Mouse (Mus musculus): ENCODE measurements around the gene 2410004P03Rik.
"Not testable (repeated sequence)": the region's sequence is repeated elsewhere in the genome, so short reads cannot be mapped to it uniquely, and the experiment has no call there.

Gene 2410004P03Rik

GRCm38 (mm10) chr12:17021125-17021524 is 9.6 kb upstream of the 2410004P03Rik start:
- not testable (repeated sequence) for DNase-seq (ENCODE audit: low spot score)

- no peak for DNase-seq (ENCODE audit: low spot score)
Measured at GRCm38 (mm10) chr12:17018468-17018867, 6.9 kb upstream of the 2410004P03Rik start.

- DNase-seq (ENCODE audit: low spot score) = no peak
Measured at GRCm38 (mm10) chr12:17015711-17016110, 4.2 kb upstream of the 2410004P03Rik start.

GRCm38 (mm10) chr12:17012067-17012899 is 756 bp upstream of the 2410004P03Rik start:
- DNase-seq (ENCODE audit: low spot score) = no peak

- DNase-seq (ENCODE audit: low spot score) = no peak
Measured at GRCm38 (mm10) chr12:17009466-17009865, 2.1 kb downstream of the 2410004P03Rik start.

GRCm38 (mm10) chr12:17001211-17001610 is 10.3 kb downstream of the 2410004P03Rik start:
- DNase-seq (ENCODE audit: low spot score) = no peak

GRCm38 (mm10) chr12:17000628-17001027 is 10.9 kb downstream of the 2410004P03Rik start:
- no peak for DNase-seq (ENCODE audit: low spot score)

- DNase-seq (ENCODE audit: low spot score) = peak; percentile 58
Measured at GRCm38 (mm10) chr12:16999739-17000497, 11.6 kb downstream of the 2410004P03Rik start, which contains the start of gene Pqlc3. Gene Pqlc3, minus strand, starts transcription at chr12:17000408.

- no peak for DNase-seq (ENCODE audit: low spot score)
Measured at GRCm38 (mm10) chr12:16999146-16999545, 12.4 kb downstream of the 2410004P03Rik start.

GRCm38 (mm10) chr12:16996886-16997462 is 14.6 kb downstream of the 2410004P03Rik start:
- no peak for DNase-seq (ENCODE audit: low spot score)

- no peak for DNase-seq (ENCODE audit: low spot score)
Measured at GRCm38 (mm10) chr12:16996281-16996680, 15.2 kb downstream of the 2410004P03Rik start.

- DNase-seq (ENCODE audit: low spot score) = no peak
Measured at GRCm38 (mm10) chr12:16994291-16994690, 17.2 kb downstream of the 2410004P03Rik start.

- no peak for DNase-seq (ENCODE audit: low spot score)
Measured at GRCm38 (mm10) chr12:16992355-16992754, 19.2 kb downstream of the 2410004P03Rik start.

GRCm38 (mm10) chr12:16991376-16991775 is 20.2 kb downstream of the 2410004P03Rik start:
- DNase-seq (ENCODE audit: low spot score) = no peak

GRCm38 (mm10) chr12:16985778-16986177 is 25.7 kb downstream of the 2410004P03Rik start:
- no peak for DNase-seq (ENCODE audit: low spot score)

- no peak for DNase-seq (ENCODE audit: low spot score)
Measured at GRCm38 (mm10) chr12:16977120-16977519, 34.4 kb downstream of the 2410004P03Rik start.

GRCm38 (mm10) chr12:16966811-16967210 is 44.7 kb downstream of the 2410004P03Rik start:
- DNase-seq (ENCODE audit: low spot score) = no peak

GRCm38 (mm10) chr12:16963354-16963753 is 48.2 kb downstream of the 2410004P03Rik start:
- no peak for DNase-seq (ENCODE audit: low spot score)

GRCm38 (mm10) chr12:16958851-16959250 is 52.7 kb downstream of the 2410004P03Rik start:
- DNase-seq (ENCODE audit: low spot score) = no peak

Measured in urinary bladder, postnatal 10 days (tissue).